Mouse (Mus musculus) liver, adult 2 months (tissue): ENCODE results near the gene Dnajc14. TPM values are rescaled to one million over a fixed set of nuclear protein-coding genes. Genes with fewer than 3 reads are reported as not detected.

Experiments
- DNase-seq: peaks from one replicate; pipeline ENCODE4 v3.0.0-alpha.2; 2011; ENCODE audit warnings: low read depth, low spot score; ENCODE audit errors: extremely low read depth
- H3K27ac ChIP-seq: fragments of 200-500 bp; replicated peaks from 2 replicates; pipeline ENCODE4 v1.5.1; 2012; ENCODE audit warnings: low read depth, mild to moderate bottlenecking, control low read depth, inconsistent platforms, low read length; ENCODE audit not compliant: insufficient read depth
- H3K27me3 ChIP-seq: fragments of 200-500 bp; 2 replicates; pipeline ENCODE4 v1.6.1; 2012; ENCODE audit warnings: mild to moderate bottlenecking, moderate library complexity, low read length, inconsistent platforms; ENCODE audit not compliant: control insufficient read depth, insufficient read depth
- H3K36me3 ChIP-seq: fragments of 200-500 bp; 2 replicates; pipeline ENCODE4 v1.6.1; 2012; ENCODE audit warnings: low read length, inconsistent platforms; ENCODE audit not compliant: control insufficient read depth, insufficient read depth
- H3K4me1 ChIP-seq: fragments of 200-500 bp; 2 replicates; pipeline ENCODE4 v1.6.1; 2011; ENCODE audit warnings: low read length; ENCODE audit not compliant: control insufficient read depth, insufficient read depth
- H3K4me3 ChIP-seq: fragments of 200-500 bp; 2 replicates; pipeline ENCODE4 v1.5.1; 2011; ENCODE audit warnings: low read depth, mild to moderate bottlenecking, control low read depth, low read length, moderate library complexity; ENCODE audit not compliant: insufficient read depth
- H3K79me2 ChIP-seq: fragments of 200-500 bp; 2 replicates; pipeline ENCODE4 v1.6.1; 2012; ENCODE audit warnings: inconsistent platforms, mild to moderate bottlenecking, low read length, moderate library complexity; ENCODE audit not compliant: control insufficient read depth, insufficient read depth
- H3K9ac ChIP-seq: fragments of 200-500 bp; 2 replicates; pipeline ENCODE4 v1.6.1; 2012; ENCODE audit warnings: low read depth, mild to moderate bottlenecking, control low read depth, inconsistent platforms, low read length
- CTCF ChIP-seq: fragments of 200-500 bp; IDR thresholded peaks from 2 replicates; pipeline ENCODE4 v1.5.1; 2011; ENCODE audit warnings: low read depth, low read length, control low read depth
- POLR2A ChIP-seq: fragments of 200-500 bp; IDR thresholded peaks from 2 replicates; pipeline ENCODE4 v1.6.1; 2011; ENCODE audit warnings: low read length, control low read depth; ENCODE audit not compliant: insufficient read depth; ENCODE audit errors: extremely low read depth
- WGBS: fragments of 180-500 bp; shearing (Covaris S2); methylation state at CpG from one replicate; pipeline ENCODE4 v1.1.7; 2018; 5-methylcytosine and 5-hydroxymethylcytosine counted together
- polyA plus RNA-seq: library from polyadenylated mRNA; depleted of rRNA; stranded (reverse); fragments of >200 nt; gene quantifications from 2 replicates; pipeline ENCODE4 v1.2.3, GENCODE M21; 2012
- total RNA-seq: library from RNA; depleted of rRNA; stranded (reverse); fragments of >200 nt; gene quantifications from 2 replicates; pipeline ENCODE4 v1.2.3, GENCODE M21; 2014

Gene Dnajc14
- total and polyA plus RNA-seq, 2 experiments: 9.2 to 23.5 TPM

- peak within 1 kb of the TSS; percentile 70 for H3K9ac ChIP-seq
- H3K36me3 ChIP-seq: peaks cover 8% of the 10 kb centered on the region; the same call in 1 of the 2 replicates
- no peaks in the 10 kb centered on the region for H3K27me3 ChIP-seq
- H3K79me2 ChIP-seq: peaks cover 2% of the 10 kb centered on the region; the same call in 1 of the 2 replicates
- 21% methylated on average over 7 of the region's 7 CpGs for WGBS
- TF ChIP-seq POLR2A: peak; percentile 37; the same call in 1 of the 2 replicates
- TF ChIP-seq CTCF: no peak
- peaks cover 13% of the 10 kb centered on the region for H3K4me1 ChIP-seq
- peak within 1 kb of the TSS; percentile 88 for H3K27ac ChIP-seq
- DNase-seq: peak; percentile 90
- peak within 1 kb of the TSS; percentile 53 for H3K4me3 ChIP-seq
Measured at GRCm38 (mm10) chr10:128790398-128791124, 13.3 kb upstream of the Dnajc14 start, which contains the start of gene Mmp19. Gene Mmp19, plus strand, starts transcription at chr10:128790910.

GRCm38 (mm10) chr10:128792041-128792440 is 11.8 kb upstream of the Dnajc14 start:
- Histone ChIP-seq H3K36me3 (peaks cover 14% of the 10 kb centered on the region; the same call in 1 of the 2 replicates), H3K4me1 (peaks cover 13% of the 10 kb centered on the region), H3K4me3 (no peak overlapping the region), H3K79me2 (peaks cover 2% of the 10 kb centered on the region; the same call in 1 of the 2 replicates), H3K9ac (no peak overlapping the region), H3K27ac (no peak overlapping the region), H3K27me3 (no peaks in the 10 kb centered on the region)
- no peak for TF ChIP-seq POLR2A
- TF ChIP-seq CTCF: peak; percentile 22; the same call in 1 of the 2 replicates
- peak; percentile 30 for DNase-seq

GRCm38 (mm10) chr10:128793258-128793657 is 10.6 kb upstream of the Dnajc14 start:
- H3K27ac ChIP-seq: no peak overlapping the region
- H3K9ac ChIP-seq: no peak overlapping the region
- peaks cover 21% of the 10 kb centered on the region; the same call in 1 of the 2 replicates for H3K36me3 ChIP-seq
- 79% methylated on average over 1 of the region's 1 CpGs for WGBS
- H3K4me1 ChIP-seq: peaks cover 13% of the 10 kb centered on the region
- peaks cover 2% of the 10 kb centered on the region; the same call in 1 of the 2 replicates for H3K79me2 ChIP-seq
- no peak for DNase-seq
- no peak overlapping the region for H3K4me3 ChIP-seq
- H3K27me3 ChIP-seq: no peaks in the 10 kb centered on the region
- no peak for TF ChIP-seq POLR2A

GRCm38 (mm10) chr10:128794391-128794790 is 9.5 kb upstream of the Dnajc14 start:
- 79% methylated on average over 5 of the region's 5 CpGs for WGBS
- Histone ChIP-seq H3K79me2 (peaks cover 2% of the 10 kb centered on the region; the same call in 1 of the 2 replicates), H3K4me3 (no peak overlapping the region), H3K36me3 (peaks cover 27% of the 10 kb centered on the region), H3K27me3 (no peaks in the 10 kb centered on the region), H3K9ac (no peak overlapping the region), H3K27ac (no peak overlapping the region), H3K4me1 (peaks cover 13% of the 10 kb centered on the region)
- DNase-seq: no peak
- TF ChIP-seq POLR2A: no peak

- no peak for DNase-seq
- no peak overlapping the region for H3K9ac ChIP-seq
- peaks cover 31% of the 10 kb centered on the region for H3K36me3 ChIP-seq
- H3K27me3 ChIP-seq: no peaks in the 10 kb centered on the region
- H3K4me1 ChIP-seq: peaks cover 11% of the 10 kb centered on the region
- H3K79me2 ChIP-seq: peaks cover 2% of the 10 kb centered on the region; the same call in 1 of the 2 replicates
- H3K27ac ChIP-seq: no peak overlapping the region
- WGBS: 91% methylated on average over 3 of the region's 3 CpGs
- H3K4me3 ChIP-seq: no peak overlapping the region
- TF ChIP-seq POLR2A (no peak), CTCF (no peak)
Measured at GRCm38 (mm10) chr10:128795581-128795980, 8.3 kb upstream of the Dnajc14 start.

- Histone ChIP-seq H3K27ac (no peak overlapping the region), H3K4me1 (no peaks in the 10 kb centered on the region), H3K79me2 (no peaks in the 10 kb centered on the region), H3K4me3 (no peak overlapping the region), H3K9ac (no peak overlapping the region), H3K36me3 (peaks cover 31% of the 10 kb centered on the region), H3K27me3 (no peaks in the 10 kb centered on the region)
- no peak for DNase-seq
- no peak for TF ChIP-seq CTCF
- no peak for TF ChIP-seq POLR2A
- 83% methylated on average over 8 of the region's 8 CpGs for WGBS
Measured at GRCm38 (mm10) chr10:128798676-128799075, 5.2 kb upstream of the Dnajc14 start.
